Mouse (Mus musculus) midbrain, embryonic 16.5 days (tissue): ENCODE results near the gene Taar8a. TPM values are rescaled to one million over a fixed set of nuclear protein-coding genes. Genes with fewer than 3 reads are reported as not detected.
"Not testable (repeated sequence)": the region's sequence is repeated elsewhere in the genome, so short reads cannot be mapped to it uniquely, and the experiment has no call there.

Experiments
- ATAC-seq: fragments of 200-750 bp; cut with Nextera tagmentation; 2 replicates; pipeline ENCODE4 v1.8.0; 2017; ENCODE audit warnings: moderate TSS enrichment
- H3K27ac ChIP-seq: fragments of 300-500 bp; sonication (generic); 2 replicates; pipeline ENCODE4 v1.5.1; 2014; ENCODE audit warnings: mild to moderate bottlenecking, low read length, mixed read lengths
- H3K27me3 ChIP-seq: fragments of 300-500 bp; sonication (generic); 2 replicates; pipeline ENCODE4 v1.6.1; 2014; ENCODE audit warnings: low read depth, low read length, mixed read lengths; ENCODE audit not compliant: control insufficient read depth, insufficient read depth
- H3K36me3 ChIP-seq: fragments of 300-500 bp; sonication (generic); 2 replicates; pipeline ENCODE4 v1.6.1; 2014; ENCODE audit warnings: mild to moderate bottlenecking, low read length, moderate library complexity, mixed read lengths; ENCODE audit not compliant: control insufficient read depth, insufficient read depth
- H3K4me1 ChIP-seq: fragments of 300-500 bp; sonication (generic); 2 replicates; pipeline ENCODE4 v1.6.1; 2014; ENCODE audit warnings: mild to moderate bottlenecking, low read length, mixed read lengths; ENCODE audit not compliant: control insufficient read depth, insufficient read depth
- H3K4me2 ChIP-seq: fragments of 300-500 bp; sonication (generic); 2 replicates; pipeline ENCODE4 v1.6.1; 2014; ENCODE audit warnings: mild to moderate bottlenecking, low read length, mixed read lengths
- H3K4me3 ChIP-seq: fragments of 300-500 bp; sonication (generic); 2 replicates; pipeline ENCODE4 v1.5.1; 2014; ENCODE audit warnings: low read depth, mild to moderate bottlenecking, low read length, moderate library complexity, mixed read lengths
- H3K9ac ChIP-seq: fragments of 300-500 bp; sonication (generic); 2 replicates; pipeline ENCODE4 v1.6.1; 2014; ENCODE audit warnings: low read depth, low read length, mixed read lengths
- H3K9me3 ChIP-seq: fragments of 300-500 bp; sonication (generic); replicated peaks from 2 replicates; pipeline ENCODE4 v1.6.1; 2014; ENCODE audit warnings: mild to moderate bottlenecking, low read length, mixed read lengths; ENCODE audit not compliant: control insufficient read depth, poor library complexity, severe bottlenecking
- WGBS: fragments of 180-500 bp; shearing (Covaris S2); extraction: QIAGEN DNeasy Blood & Tissue Kit; methylation state at CpG from one replicate; pipeline ENCODE4 v1.1.7; 2014; 5-methylcytosine and 5-hydroxymethylcytosine counted together
- polyA plus RNA-seq: library from polyadenylated mRNA; unstranded; fragments of >200 nt; fragmentation: Nextera tagmentation; extraction: Ambion mirVana; gene quantifications from 2 replicates; pipeline ENCODE4 v1.2.1, GENCODE M21; 2015

Taar8a gene
- not detected in 2 replicates for polyA plus RNA-seq

- not testable (repeated sequence) for H3K4me1 ChIP-seq, ATAC-seq, H3K27ac ChIP-seq, H3K36me3 ChIP-seq, H3K9ac ChIP-seq, H3K27me3 ChIP-seq, H3K4me2 ChIP-seq, H3K9me3 ChIP-seq, H3K4me3 ChIP-seq
- 81% methylated on average over 2 of the region's 4 CpGs for WGBS
These were observed at the start of gene Taar8a for GRCm38 (mm10) chr10:24076200-24076599. Gene Taar8a, plus strand, starts transcription at chr10:24076500.

GRCm38 (mm10) chr10:24026922-24027321 lies 49.4 kb upstream of the Taar8a start, which contains the start of gene Taar7d:
Gene Taar7d, plus strand, starts transcription at chr10:24027222.
- Histone ChIP-seq H3K9me3 (no peaks in the 10 kb centered on the region), H3K9ac (no peak within 1 kb of the TSS), H3K27ac (no peak within 1 kb of the TSS), H3K4me3 (no peak within 1 kb of the TSS), H3K27me3 (no peaks in the 10 kb centered on the region), H3K4me1 (no peaks in the 10 kb centered on the region), H3K36me3 (no peaks in the 10 kb centered on the region), H3K4me2 (no peak within 1 kb of the TSS)
- no peak for ATAC-seq

- H3K36me3 ChIP-seq = no peaks in the 10 kb centered on the region
- no peaks in the 10 kb centered on the region for H3K4me1 ChIP-seq
- no peak overlapping the region for H3K9ac ChIP-seq
- no peak for ATAC-seq
- H3K27ac ChIP-seq = no peak overlapping the region
- no peak overlapping the region for H3K4me2 ChIP-seq
- H3K9me3 ChIP-seq = no peaks in the 10 kb centered on the region
- H3K27me3 ChIP-seq = no peaks in the 10 kb centered on the region
- H3K4me3 ChIP-seq = no peak overlapping the region
These were observed 45.0 kb upstream of the Taar8a start for GRCm38 (mm10) chr10:24031347-24031746.

GRCm38 (mm10) chr10:24037314-24037713 lies 39.0 kb upstream of the Taar8a start, which contains the start of gene Taar7e:
Gene Taar7e, plus strand, starts transcription at chr10:24037614.
- Histone ChIP-seq H3K27ac (no peak within 1 kb of the TSS), H3K36me3 (no peaks in the 10 kb centered on the region), H3K27me3 (no peaks in the 10 kb centered on the region), H3K9me3 (no peaks in the 10 kb centered on the region), H3K4me1 (no peaks in the 10 kb centered on the region), H3K4me3 (no peak within 1 kb of the TSS), H3K4me2 (no peak within 1 kb of the TSS), H3K9ac (no peak within 1 kb of the TSS)
- ATAC-seq = no peak
- WGBS = 83% methylated on average over 2 of the region's 2 CpGs

GRCm38 (mm10) chr10:24040120-24040869 lies 36.0 kb upstream of the Taar8a start:
- H3K9me3 ChIP-seq = no peaks in the 10 kb centered on the region
- H3K27me3 ChIP-seq = no peaks in the 10 kb centered on the region
- 68% methylated on average over 2 of the region's 2 CpGs for WGBS
- H3K9ac ChIP-seq = no peak overlapping the region
- H3K4me3 ChIP-seq = no peak overlapping the region
- no peak overlapping the region for H3K4me2 ChIP-seq
- H3K27ac ChIP-seq = no peak overlapping the region
- no peaks in the 10 kb centered on the region for H3K4me1 ChIP-seq
- no peak for ATAC-seq
- no peaks in the 10 kb centered on the region for H3K36me3 ChIP-seq

- no peak for ATAC-seq
- Histone ChIP-seq H3K4me3 (no peak within 1 kb of the TSS), H3K4me1 (no peaks in the 10 kb centered on the region), H3K9me3 (no peaks in the 10 kb centered on the region), H3K9ac (no peak within 1 kb of the TSS), H3K27me3 (no peaks in the 10 kb centered on the region), H3K27ac (no peak within 1 kb of the TSS), H3K36me3 (no peaks in the 10 kb centered on the region), H3K4me2 (no peak within 1 kb of the TSS)
These were observed 27.1 kb upstream of the Taar8a start, which contains the start of gene Taar7f for GRCm38 (mm10) chr10:24049210-24049609. Gene Taar7f, plus strand, starts transcription at chr10:24049510.

GRCm38 (mm10) chr10:24052039-24052438 lies 24.3 kb upstream of the Taar8a start:
- H3K27me3 ChIP-seq = no peaks in the 10 kb centered on the region
- no peaks in the 10 kb centered on the region for H3K4me1 ChIP-seq
- ATAC-seq = no peak
- no peak overlapping the region for H3K4me2 ChIP-seq
- H3K9me3 ChIP-seq = no peaks in the 10 kb centered on the region
- WGBS = 77% methylated on average over 5 of the region's 5 CpGs
- no peak overlapping the region for H3K27ac ChIP-seq
- H3K9ac ChIP-seq = no peak overlapping the region
- no peaks in the 10 kb centered on the region for H3K36me3 ChIP-seq
- H3K4me3 ChIP-seq = no peak overlapping the region

- Histone ChIP-seq H3K4me3 (no peak overlapping the region), H3K9me3 (no peaks in the 10 kb centered on the region), H3K27ac (no peak overlapping the region), H3K36me3 (no peaks in the 10 kb centered on the region), H3K27me3 (no peaks in the 10 kb centered on the region), H3K4me1 (no peaks in the 10 kb centered on the region), H3K4me2 (no peak overlapping the region), H3K9ac (no peak overlapping the region)
- ATAC-seq = no peak
- 91% methylated on average over 3 of the region's 3 CpGs for WGBS
These were observed 17.3 kb upstream of the Taar8a start for GRCm38 (mm10) chr10:24058986-24059385.

GRCm38 (mm10) chr10:24074751-24075150 lies 1.5 kb upstream of the Taar8a start:
- not testable (repeated sequence) for H3K4me3 ChIP-seq, H3K9me3 ChIP-seq, H3K27me3 ChIP-seq, H3K4me1 ChIP-seq, H3K4me2 ChIP-seq, H3K36me3 ChIP-seq, H3K27ac ChIP-seq, H3K9ac ChIP-seq, ATAC-seq
- 51% methylated on average over 2 of the region's 2 CpGs for WGBS
